Mouse (Mus musculus) G1E (cell line): ENCODE results near the gene Tdrd1.

Source experiments
- CTCF ChIP-seq: IDR thresholded peaks from 2 replicates; pipeline ENCODE4 v1.5.1; 2012; ENCODE audit warnings: low read depth, low read length, inconsistent platforms, mixed read lengths
- GATA1 ChIP-seq: IDR thresholded peaks from 2 replicates; pipeline ENCODE4 v1.6.1; 2012; ENCODE audit warnings: borderline replicate concordance, low read length, inconsistent platforms, mixed read lengths
- GATA2 ChIP-seq: IDR thresholded peaks from 2 replicates; pipeline ENCODE4 v1.6.1; 2012; ENCODE audit warnings: low read depth, low read length, inconsistent platforms, borderline replicate concordance

- no peak for TF ChIP-seq GATA1
- TF ChIP-seq CTCF: no peak
- no peak for TF ChIP-seq GATA2
These were observed 15.3 kb upstream of the Tdrd1 start for GRCm38 (mm10) chr19:56810641-56811146.
